Mouse (Mus musculus) stomach, embryonic 14.5 days (tissue): ENCODE data around the gene Idh2. TPM values are rescaled to one million over a fixed set of nuclear protein-coding genes. Genes with fewer than 3 reads are reported as not detected.

ENCODE experiments used
- polyA plus RNA-seq: library from polyadenylated mRNA; unstranded; fragments of >200 nt; fragmentation: Nextera tagmentation; extraction: Ambion mirVana; gene quantifications from 2 replicates; pipeline ENCODE4 v1.2.1, GENCODE M21; 2014

Gene Idh2
- polyA plus RNA-seq, 1 experiment from 2014 or later: 613 TPM

Other genes with a start within 250 kb of the Idh2 start
- 31.9 and 34.0 TPM in 2 replicates for gene Ap3s2, start 194.7 kb downstream of the Idh2 start, polyA plus RNA-seq
- 37.7 and 39.6 TPM in 2 replicates for gene Arpin, start 180.0 kb downstream of the Idh2 start, polyA plus RNA-seq
- gene Zfp710, start 90.6 kb downstream of the Idh2 start, polyA plus RNA-seq: 16.4 and 16.6 TPM in 2 replicates
- 21.7 and 23.4 TPM in 2 replicates for gene Sema4b, start 71.4 kb upstream of the Idh2 start, polyA plus RNA-seq
- gene Cib1, start 117.4 kb upstream of the Idh2 start, polyA plus RNA-seq: 108 and 112 TPM in 2 replicates
- gene Gdpgp1, start 117.5 kb upstream of the Idh2 start, polyA plus RNA-seq: 5.0 and 5.6 TPM in 2 replicates
- 1.0 and 1.8 TPM in 2 replicates for gene Ttll13, start 131.0 kb upstream of the Idh2 start, polyA plus RNA-seq
- gene Ngrn, start 145.8 kb upstream of the Idh2 start, polyA plus RNA-seq: 51.7 and 52.2 TPM in 2 replicates
- gene Vps33b, start 154.3 kb upstream of the Idh2 start, polyA plus RNA-seq: 14.3 and 15.6 TPM in 2 replicates
- gene Prc1, start 179.1 kb upstream of the Idh2 start, polyA plus RNA-seq: 159 and 167 TPM in 2 replicates
- 15.1 and 19.2 TPM in 2 replicates for gene Rccd1, start 209.1 kb upstream of the Idh2 start, polyA plus RNA-seq
- 28.6 and 29.4 TPM in 2 replicates for gene Unc45a, start 225.6 kb upstream of the Idh2 start, polyA plus RNA-seq
- 24.3 and 26.5 TPM in 2 replicates for gene Hddc3, start 227.7 kb upstream of the Idh2 start, polyA plus RNA-seq